Mouse (Mus musculus) kidney, adult 2 months (tissue): ENCODE measurements around the gene Prkci. TPM values are rescaled to one million over a fixed set of nuclear protein-coding genes. Genes with fewer than 3 reads are reported as not detected.

Experiments used
- DNase-seq: peaks from one replicate; pipeline ENCODE4 v3.0.0; 2021
- H3K27ac ChIP-seq: fragments of 200-500 bp; 2 replicates; pipeline ENCODE4 v1.5.1; 2012; ENCODE audit warnings: low read depth, low read length, control low read depth, inconsistent platforms; ENCODE audit not compliant: insufficient read depth
- H3K27me3 ChIP-seq: fragments of 200-500 bp; replicated peaks from 2 replicates; pipeline ENCODE4 v1.6.1; 2012; ENCODE audit warnings: mild to moderate bottlenecking, moderate library complexity, low read length, inconsistent platforms; ENCODE audit not compliant: control insufficient read depth, insufficient read depth
- H3K36me3 ChIP-seq: fragments of 200-500 bp; 2 replicates; pipeline ENCODE4 v1.6.1; 2012; ENCODE audit warnings: mild to moderate bottlenecking, moderate library complexity, low read length, inconsistent platforms; ENCODE audit not compliant: control insufficient read depth, insufficient read depth
- H3K4me1 ChIP-seq: fragments of 200-500 bp; 2 replicates; pipeline ENCODE4 v1.6.1; 2011; ENCODE audit warnings: low read length; ENCODE audit not compliant: control insufficient read depth, insufficient read depth
- H3K4me3 ChIP-seq: fragments of 200-500 bp; 2 replicates; pipeline ENCODE4 v1.5.1; 2011; ENCODE audit warnings: mild to moderate bottlenecking, low read depth, low read length, control low read depth; ENCODE audit not compliant: insufficient read depth
- CTCF ChIP-seq: fragments of 200-500 bp; conservative IDR thresholded peaks from 2 replicates; pipeline ENCODE4 v1.5.1; 2011; ENCODE audit warnings: low read depth, mild to moderate bottlenecking, control low read depth, low read length, moderate library complexity, mixed read lengths; ENCODE audit not compliant: insufficient read depth, insufficient read length
- POLR2A ChIP-seq: fragments of 200-500 bp; IDR thresholded peaks from one replicate; pipeline ENCODE4 v1.6.1; 2011; ENCODE audit warnings: low read depth, low read length, control low read depth
- WGBS: fragments of 180-500 bp; shearing (Covaris S2); methylation state at CpG from one replicate; pipeline ENCODE4 v1.1.7; 2018; 5-methylcytosine and 5-hydroxymethylcytosine counted together
- polyA plus RNA-seq: library from polyadenylated mRNA; depleted of rRNA; stranded (reverse); fragments of >200 nt; gene quantifications from 2 replicates; pipeline ENCODE4 v1.2.3, GENCODE M21; 2012; rRNA removed

Prkci gene
- polyA plus RNA-seq, 1 experiment, result 16.4 TPM

- DNase-seq, result peak; percentile 38
- 33% methylated on average over 10 of the region's 10 CpGs for WGBS
- Histone ChIP-seq H3K4me1 (peaks cover 8% of the 10 kb centered on the region; the same call in 1 of the 2 replicates), H3K4me3 (peak overlapping the region; percentile 74), H3K27me3 (no peaks in the 10 kb centered on the region), H3K36me3 (no peaks in the 10 kb centered on the region; the same call in 1 of the 2 replicates), H3K27ac (peak overlapping the region; percentile 79)
- TF ChIP-seq POLR2A (no peak), CTCF (no peak)
These were observed 100.9 kb downstream of the Prkci start for GRCm38 (mm10) chr3:31096155-31097101.

DNA sequence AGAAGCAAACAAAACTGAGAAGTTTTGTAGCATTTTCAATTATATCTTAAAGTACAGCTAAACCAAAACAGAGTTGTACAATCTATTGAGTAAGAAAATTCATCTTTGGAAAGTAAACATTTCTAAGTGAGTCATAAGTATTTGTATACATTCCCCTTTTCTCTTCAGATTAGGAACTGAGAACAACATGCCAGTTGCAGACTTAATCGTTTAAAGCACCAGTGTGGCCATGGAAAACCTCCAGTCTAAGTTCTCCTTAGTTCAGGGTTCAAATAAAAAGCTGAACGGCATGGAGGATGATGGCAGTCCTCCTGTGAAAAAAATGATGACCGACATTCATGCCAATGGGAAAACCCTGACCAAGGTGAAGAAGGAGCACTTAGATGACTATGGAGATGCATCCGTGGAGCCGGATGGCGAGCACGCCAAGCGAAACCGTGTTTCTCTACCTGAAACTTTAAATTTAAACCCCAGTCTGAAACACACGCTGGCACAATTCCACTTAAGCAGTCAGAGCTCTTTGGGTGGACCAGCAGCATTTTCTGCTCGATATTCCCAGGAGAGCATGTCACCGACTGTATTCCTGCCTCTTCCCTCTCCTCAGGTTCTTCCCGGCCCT is 101.7 kb downstream of the Prkci start:
- TF ChIP-seq POLR2A, result no peak
- no peak for TF ChIP-seq CTCF
- Histone ChIP-seq H3K4me3 (no peak overlapping the region), H3K27me3 (no peaks in the 10 kb centered on the region), H3K4me1 (peaks cover 10% of the 10 kb centered on the region; the same call in 1 of the 2 replicates), H3K27ac (no peak overlapping the region), H3K36me3 (no peaks in the 10 kb centered on the region; the same call in 1 of the 2 replicates)
- 79% methylated on average over 13 of the region's 13 CpGs for WGBS
- DNase-seq, result no peak

GRCm38 (mm10) chr3:31097976-31098375 is 102.4 kb downstream of the Prkci start:
- no peak for DNase-seq
- no peak for TF ChIP-seq CTCF
- Histone ChIP-seq H3K4me1 (peaks cover 10% of the 10 kb centered on the region; the same call in 1 of the 2 replicates), H3K27ac (no peak overlapping the region), H3K36me3 (no peaks in the 10 kb centered on the region; the same call in 1 of the 2 replicates), H3K27me3 (no peaks in the 10 kb centered on the region), H3K4me3 (no peak overlapping the region)
- WGBS, result 53% methylated on average over 11 of the region's 11 CpGs

GRCm38 (mm10) chr3:31098556-31098955 is 103.0 kb downstream of the Prkci start:
- TF ChIP-seq CTCF, result no peak
- no peak for TF ChIP-seq POLR2A
- Histone ChIP-seq H3K4me3 (no peak overlapping the region), H3K27ac (no peak overlapping the region), H3K4me1 (peaks cover 7% of the 10 kb centered on the region; the same call in 1 of the 2 replicates), H3K36me3 (no peaks in the 10 kb centered on the region; the same call in 1 of the 2 replicates), H3K27me3 (no peaks in the 10 kb centered on the region)
- no peak for DNase-seq
- 96% methylated on average over 1 of the region's 1 CpGs for WGBS

DNA sequence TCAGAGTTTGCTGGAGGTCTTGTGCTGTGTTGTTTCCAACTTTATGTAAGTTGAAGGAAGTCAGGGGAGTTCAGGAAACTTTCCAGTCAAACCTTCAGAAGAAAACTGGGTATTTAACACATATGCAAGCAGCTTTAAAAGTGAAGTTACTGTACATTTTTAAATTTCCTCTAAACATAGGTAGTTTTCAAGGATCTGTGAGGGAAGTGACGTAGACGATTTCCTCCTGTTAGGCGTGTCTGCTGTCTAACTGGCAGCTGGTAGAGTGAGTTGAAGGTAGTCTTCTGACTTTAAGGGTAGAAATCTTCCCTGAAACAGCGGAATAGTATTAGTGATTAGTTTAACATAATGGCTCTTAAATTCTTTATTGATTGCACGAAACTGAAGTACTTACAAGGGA is 104.5 kb downstream of the Prkci start:
- no peak for TF ChIP-seq POLR2A
- TF ChIP-seq CTCF, result no peak
- no peaks in the 10 kb centered on the region; the same call in 1 of the 2 replicates for H3K36me3 ChIP-seq
- no peaks in the 10 kb centered on the region for H3K27me3 ChIP-seq
- DNase-seq, result no peak
- H3K27ac ChIP-seq, result no peak overlapping the region
- peaks cover 9% of the 10 kb centered on the region; the same call in 1 of the 2 replicates for H3K4me1 ChIP-seq
- no peak overlapping the region for H3K4me3 ChIP-seq
- WGBS, result 80% methylated on average over 5 of the region's 5 CpGs

DNA sequence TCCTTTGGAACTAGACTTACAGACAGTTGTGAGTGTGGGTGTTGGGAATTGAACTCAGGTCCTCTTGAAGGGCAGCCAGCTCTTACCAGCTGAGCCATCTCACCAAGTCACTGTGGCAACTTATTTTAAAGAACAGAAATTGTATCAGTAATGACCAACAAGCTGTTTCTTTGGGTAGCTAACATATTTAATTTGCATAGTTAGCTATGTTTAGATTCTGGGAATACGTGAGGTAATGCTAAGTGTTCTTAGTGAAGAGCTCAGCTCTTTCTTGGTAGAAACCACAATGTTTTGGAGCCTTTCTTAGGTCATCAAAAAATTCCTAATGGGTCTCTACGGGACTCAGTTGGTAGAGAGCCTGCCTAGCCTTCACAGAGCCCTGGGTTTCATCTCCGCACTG is 105.3 kb downstream of the Prkci start:
- no peaks in the 10 kb centered on the region; the same call in 1 of the 2 replicates for H3K36me3 ChIP-seq
- H3K27ac ChIP-seq, result no peak overlapping the region
- no peak for DNase-seq
- no peaks in the 10 kb centered on the region for H3K27me3 ChIP-seq
- 92% methylated on average over 3 of the region's 3 CpGs for WGBS
- no peak overlapping the region for H3K4me3 ChIP-seq
- TF ChIP-seq CTCF, result no peak
- H3K4me1 ChIP-seq, result peaks cover 10% of the 10 kb centered on the region; the same call in 1 of the 2 replicates

Other genes with a start within 250 kb of the Prkci start
- gene Samd7, start 249.5 kb upstream of the Prkci start, polyA plus RNA-seq, result not detected in 2 replicates
- gene Sec62, start 202.9 kb upstream of the Prkci start, polyA plus RNA-seq, result 40.0 and 52.0 TPM in 2 replicates
- 38.3 and 40.1 TPM in 2 replicates for gene Gpr160, start 139.8 kb upstream of the Prkci start, polyA plus RNA-seq
- gene Phc3, start 26.3 kb upstream of the Prkci start, polyA plus RNA-seq, result 23.9 and 27.7 TPM in 2 replicates
- 5.8 and 7.7 TPM in 2 replicates for gene Skil, start 99.3 kb downstream of the Prkci start, polyA plus RNA-seq
- 2.8 and 6.0 TPM in 2 replicates for gene Cldn11, start 154.2 kb downstream of the Prkci start, polyA plus RNA-seq